Mouse (Mus musculus): ENCODE results near the gene Hamp.

DNA sequence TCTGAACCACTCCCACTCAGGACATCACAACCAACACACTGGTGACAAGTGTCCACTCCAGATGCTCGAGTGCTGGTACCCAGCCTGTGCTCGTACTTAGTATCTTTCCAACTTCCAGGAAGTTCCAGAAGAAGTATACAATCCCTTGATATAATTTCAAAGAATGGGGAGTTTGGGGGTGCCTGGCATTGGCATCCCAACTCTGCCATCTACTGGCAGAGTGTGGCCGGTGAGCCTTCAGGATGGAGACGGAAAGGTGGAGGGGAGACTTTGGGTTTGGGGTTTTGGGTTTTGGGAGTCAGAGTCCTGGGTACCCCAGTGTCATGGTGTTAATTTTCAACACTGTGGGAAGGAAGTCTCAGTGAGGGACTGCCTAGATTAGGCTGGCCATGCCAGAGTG lies 39.8 kb downstream of the Hamp start:
- TF ChIP-seq GATA1 (IDR thresholded peaks at IDR 0.05; ENCODE audit: low read length): no peak
- TF ChIP-seq TAL1 (IDR thresholded peaks at IDR 0.05; ENCODE audit: low read length): no peak

Data from erythroblast, embryonic 14.5 days (primary cell).